Mouse (Mus musculus) kidney, postnatal 14 days (tissue): ENCODE measurements around the gene Gm28729.

Experiments
- DNase-seq: peaks from one replicate; pipeline ENCODE4 v3.0.0; 2022; ENCODE audit warnings: mixed read lengths

Gm28729 gene

DNA sequence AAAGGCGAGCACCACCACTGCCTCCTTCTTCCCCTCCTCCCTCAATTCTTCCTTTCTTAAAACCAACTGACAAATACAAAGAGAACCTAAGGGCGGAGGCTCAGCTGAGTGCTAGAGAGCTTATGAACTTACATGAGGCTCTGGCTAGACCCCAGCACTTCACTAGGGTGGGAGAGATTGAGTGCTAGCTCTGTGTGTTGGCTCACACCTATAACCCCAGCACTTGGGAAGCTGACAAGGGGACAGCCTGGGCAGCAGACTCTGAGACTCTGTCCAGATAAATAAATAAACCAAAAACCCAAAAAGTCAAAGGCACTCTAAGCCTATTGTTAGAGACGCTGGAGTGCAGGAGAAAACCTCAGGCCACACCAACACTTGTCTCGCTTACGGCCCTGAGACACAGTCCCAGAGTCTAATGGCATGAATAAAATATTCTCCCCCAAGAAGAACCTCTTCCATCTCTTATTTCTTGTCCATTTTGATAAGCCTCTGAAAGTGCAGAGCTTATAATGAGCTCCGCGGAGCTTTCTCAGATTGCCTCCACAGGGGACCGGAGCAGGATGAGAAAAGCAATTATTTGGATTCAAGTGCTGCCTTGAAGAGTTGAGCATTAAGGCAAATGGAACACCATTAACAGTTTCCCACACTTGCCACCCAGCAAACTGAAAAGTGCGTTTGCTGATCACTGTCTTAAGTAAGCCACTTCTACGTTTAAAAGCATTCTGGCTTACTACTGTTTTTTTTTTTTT lies 64.8 kb downstream of the Gm28729 start:
- DNase-seq, result no peak

DNA sequence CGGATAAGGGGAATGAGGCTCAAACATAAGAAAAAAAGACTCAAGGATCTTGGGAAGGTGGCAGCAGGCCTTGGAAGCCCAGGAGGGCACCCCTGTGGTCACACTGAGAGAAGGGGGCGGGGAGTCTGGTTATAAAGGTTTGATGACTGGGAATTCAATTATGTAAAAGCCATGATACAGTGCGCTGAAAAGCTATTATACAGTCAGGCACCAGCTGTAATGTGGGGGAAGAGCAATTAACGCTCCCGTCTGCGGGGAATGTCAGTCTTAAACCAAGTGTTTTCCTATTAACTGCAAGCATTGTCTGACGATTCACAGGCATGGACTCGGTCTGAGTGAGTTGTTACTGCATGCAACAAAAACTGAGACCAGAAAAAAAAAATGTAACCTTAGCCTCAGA lies 69.4 kb downstream of the Gm28729 start:
- no peak for DNase-seq

- no peak for DNase-seq
Measured at GRCm38 (mm10) chr9:96452956-96453355, 72.1 kb downstream of the Gm28729 start.

DNA sequence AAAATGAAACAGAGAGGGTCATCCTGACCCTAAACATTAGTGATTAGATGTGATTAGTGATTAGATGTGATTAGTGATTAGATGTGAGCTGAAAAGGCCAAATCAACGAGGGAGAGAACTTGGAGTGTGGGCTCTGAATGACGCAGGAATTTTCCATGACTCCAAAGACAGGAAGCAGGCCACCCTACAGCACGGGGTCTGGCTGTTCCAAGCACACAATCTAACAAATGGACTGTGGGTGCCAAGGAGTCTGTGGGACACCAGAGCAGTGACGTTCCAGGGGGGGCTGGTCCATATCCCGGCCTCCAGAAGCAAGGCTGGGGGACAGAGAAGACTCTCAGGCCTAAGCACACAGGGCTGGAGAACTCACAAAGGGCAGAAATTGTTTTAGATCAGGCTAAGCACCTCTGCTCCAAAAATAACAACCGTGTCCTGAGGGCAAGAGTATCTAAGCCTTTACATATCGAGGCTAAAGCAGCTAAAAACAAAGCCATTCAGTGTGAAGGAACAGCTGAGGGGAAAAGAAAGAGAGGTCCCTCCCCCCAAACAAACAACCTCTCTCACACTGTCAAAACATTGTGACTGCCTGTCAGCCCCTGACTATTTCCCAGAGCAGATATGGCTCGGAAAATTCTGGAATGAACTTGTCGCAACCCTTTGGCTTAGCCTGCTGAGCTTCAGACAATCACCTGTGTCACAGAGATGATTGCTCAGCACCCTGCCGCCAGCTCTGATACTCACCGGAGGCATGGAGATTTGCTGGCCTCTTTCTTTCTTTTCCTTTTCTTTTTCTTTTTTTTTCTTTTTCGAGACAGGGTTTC lies 74.0 kb downstream of the Gm28729 start:
- DNase-seq, result peak; percentile 49

- DNase-seq, result no peak
Measured at GRCm38 (mm10) chr9:96449514-96449913, 75.5 kb downstream of the Gm28729 start.

DNA sequence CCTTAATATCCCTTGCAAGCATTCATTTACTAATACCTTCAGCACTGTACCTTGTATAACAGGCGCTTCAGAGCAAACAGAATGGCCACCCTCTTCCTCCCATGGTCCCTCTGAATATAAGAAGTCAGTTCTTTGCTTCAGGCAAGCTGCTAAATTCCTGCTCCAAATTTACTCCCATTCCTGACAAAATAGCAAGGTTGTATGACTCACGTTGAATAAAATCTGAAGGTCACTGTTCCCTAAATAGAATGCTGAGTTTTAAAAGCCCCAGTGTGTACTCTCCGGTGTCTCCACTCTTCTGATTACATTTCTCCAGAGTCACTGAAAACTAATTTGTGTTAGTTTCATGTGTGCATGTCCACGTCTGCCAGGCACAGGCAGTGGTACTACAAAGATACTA lies 79.7 kb downstream of the Gm28729 start:
- DNase-seq, result no peak

DNA sequence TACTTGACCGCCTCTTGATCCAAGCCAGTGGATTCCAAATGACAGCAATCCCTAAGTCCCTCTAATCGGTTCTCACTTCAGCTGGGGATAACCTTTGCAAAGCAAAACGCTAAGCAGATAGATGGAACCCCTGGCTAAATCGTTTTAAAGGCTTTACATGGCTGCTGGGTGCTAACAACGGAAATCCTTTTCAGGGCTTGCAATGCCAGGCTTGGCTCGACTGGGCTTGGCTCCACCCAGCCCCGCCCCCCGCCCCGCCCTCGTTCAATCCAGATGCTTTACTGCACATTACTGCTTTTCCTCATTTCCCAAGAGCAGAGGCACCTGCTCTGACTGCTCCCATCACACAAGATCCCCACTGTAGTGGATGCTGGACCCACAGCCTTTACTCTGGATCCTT lies 83.0 kb downstream of the Gm28729 start:
- no peak for DNase-seq

GRCm38 (mm10) chr9:96438334-96438871 lies 86.7 kb downstream of the Gm28729 start:
- peak; percentile 39 for DNase-seq

DNA sequence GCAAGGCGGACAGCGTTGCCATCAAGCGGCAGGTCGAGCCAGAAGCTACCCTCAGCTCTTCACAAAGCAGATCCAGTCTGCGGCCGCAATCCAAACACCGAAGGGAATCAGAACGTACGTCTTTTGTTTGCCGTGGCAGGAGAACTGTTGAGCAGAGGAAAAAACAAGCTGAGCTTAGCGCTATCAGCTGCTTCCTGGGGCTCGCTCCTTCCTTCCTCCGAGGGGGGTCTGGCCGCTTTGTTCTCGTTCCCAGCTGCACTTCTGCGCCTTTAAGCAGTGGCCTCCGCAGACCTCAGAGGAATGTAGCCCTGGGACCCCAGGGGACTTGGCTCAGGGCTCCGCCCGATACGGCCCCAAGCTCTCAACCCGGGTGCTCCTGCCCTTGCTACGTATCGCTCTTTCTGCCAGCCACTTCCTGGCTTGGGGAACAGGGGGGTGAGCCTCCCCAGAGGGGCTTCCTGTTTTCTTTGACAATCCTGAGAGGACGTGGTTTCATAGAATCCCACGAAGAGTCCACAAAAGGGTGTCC lies 87.2 kb downstream of the Gm28729 start:
- DNase-seq, result peak; percentile 84

GRCm38 (mm10) chr9:96436901-96437804 lies 87.9 kb downstream of the Gm28729 start:
- peak; percentile 29 for DNase-seq
